Mouse (Mus musculus): ENCODE measurements around the gene Supv3l1.
A peak's percentile ranks its signal among the peaks of the same experiment; 100 is the strongest.
"Not testable (repeated sequence)": the region's sequence is repeated elsewhere in the genome, so short reads cannot be mapped to it uniquely, and the experiment has no call there.

The Supv3l1 gene

GRCm38 (mm10) chr10:62449364-62450279 is at the start of gene Supv3l1, which contains the start of gene 4930507D05Rik:
Gene Supv3l1, minus strand, starts transcription at chr10:62449738.
Gene 4930507D05Rik, plus strand, starts transcription at chr10:62449489.
- peak; percentile 91 for DNase-seq (ENCODE audit: low spot score)

GRCm38 (mm10) chr10:62491681-62492080 is 42.1 kb upstream of the Supv3l1 start:
- not testable (repeated sequence) for DNase-seq (ENCODE audit: low spot score)

- peak; percentile 44 for DNase-seq (ENCODE audit: low spot score)
These were observed 38.7 kb upstream of the Supv3l1 start for GRCm38 (mm10) chr10:62488266-62488665.

GRCm38 (mm10) chr10:62486618-62487415 is 37.3 kb upstream of the Supv3l1 start, which contains the start of gene Vps26a:
Gene Vps26a, minus strand, starts transcription at chr10:62486805.
- peak; percentile 100 for DNase-seq (ENCODE audit: low spot score)

- DNase-seq (ENCODE audit: low spot score): no peak
These were observed 36.5 kb upstream of the Supv3l1 start for GRCm38 (mm10) chr10:62485878-62486582.

- DNase-seq (ENCODE audit: low spot score): no peak
These were observed 31.7 kb upstream of the Supv3l1 start for GRCm38 (mm10) chr10:62481108-62481852.

- DNase-seq (ENCODE audit: low spot score): no peak
These were observed 27.4 kb upstream of the Supv3l1 start for GRCm38 (mm10) chr10:62476980-62477379.

GRCm38 (mm10) chr10:62474944-62475343 is 25.4 kb upstream of the Supv3l1 start:
- no peak for DNase-seq (ENCODE audit: low spot score)

GRCm38 (mm10) chr10:62471105-62471504 is 21.6 kb upstream of the Supv3l1 start:
- no peak for DNase-seq (ENCODE audit: low spot score)

GRCm38 (mm10) chr10:62469736-62470135 is 20.2 kb upstream of the Supv3l1 start:
- no peak for DNase-seq (ENCODE audit: low spot score)

- no peak for DNase-seq (ENCODE audit: low spot score)
These were observed 11.8 kb upstream of the Supv3l1 start for GRCm38 (mm10) chr10:62461321-62461720.

GRCm38 (mm10) chr10:62452001-62452400 is 2.5 kb upstream of the Supv3l1 start:
- DNase-seq (ENCODE audit: low spot score): not testable (repeated sequence)

- no peak for DNase-seq (ENCODE audit: low spot score)
These were observed 722 bp upstream of the Supv3l1 start for GRCm38 (mm10) chr10:62450280-62450640.

- no peak for DNase-seq (ENCODE audit: low spot score)
These were observed 19.1 kb downstream of the Supv3l1 start for GRCm38 (mm10) chr10:62430427-62430826.

- DNase-seq (ENCODE audit: low spot score): peak; percentile 48
These were observed 24.3 kb downstream of the Supv3l1 start for GRCm38 (mm10) chr10:62425081-62425871.

- DNase-seq (ENCODE audit: low spot score): peak; percentile 86
These were observed 27.3 kb downstream of the Supv3l1 start, which contains the start of gene Hkdc1 for GRCm38 (mm10) chr10:62422255-62422654. Gene Hkdc1, minus strand, starts transcription at chr10:62422491.

GRCm38 (mm10) chr10:62421127-62421526 is 28.4 kb downstream of the Supv3l1 start:
- DNase-seq (ENCODE audit: low spot score): no peak

GRCm38 (mm10) chr10:62420399-62420798 is 29.1 kb downstream of the Supv3l1 start:
- DNase-seq (ENCODE audit: low spot score): no peak

GRCm38 (mm10) chr10:62419422-62419821 is 30.1 kb downstream of the Supv3l1 start:
- no peak for DNase-seq (ENCODE audit: low spot score)

GRCm38 (mm10) chr10:62418831-62419356 is 30.6 kb downstream of the Supv3l1 start:
- DNase-seq (ENCODE audit: low spot score): no peak

Data from yolk sac, embryonic 10.5 days (tissue).